Mouse (Mus musculus) cerebellum, adult 11-12 months (tissue): ENCODE measurements around the gene Zfp316.

Source experiments
- DNase-seq: peaks from one replicate; pipeline ENCODE4 v3.0.0; 2022

The Zfp316 gene

GRCm38 (mm10) chr5:143269363-143270150 lies at the start of gene Zfp316:
Zfp316 (minus strand) TSS chr5:143270022.
- peak; percentile 81 for DNase-seq

- DNase-seq = no peak
Observed at GRCm38 (mm10) chr5:143317288-143317610, 47.4 kb upstream of the Zfp316 start.

GRCm38 (mm10) chr5:143316605-143317287 lies 46.9 kb upstream of the Zfp316 start:
- DNase-seq = peak; percentile 58

GRCm38 (mm10) chr5:143315514-143315888 lies 45.7 kb upstream of the Zfp316 start:
- DNase-seq = no peak

DNA sequence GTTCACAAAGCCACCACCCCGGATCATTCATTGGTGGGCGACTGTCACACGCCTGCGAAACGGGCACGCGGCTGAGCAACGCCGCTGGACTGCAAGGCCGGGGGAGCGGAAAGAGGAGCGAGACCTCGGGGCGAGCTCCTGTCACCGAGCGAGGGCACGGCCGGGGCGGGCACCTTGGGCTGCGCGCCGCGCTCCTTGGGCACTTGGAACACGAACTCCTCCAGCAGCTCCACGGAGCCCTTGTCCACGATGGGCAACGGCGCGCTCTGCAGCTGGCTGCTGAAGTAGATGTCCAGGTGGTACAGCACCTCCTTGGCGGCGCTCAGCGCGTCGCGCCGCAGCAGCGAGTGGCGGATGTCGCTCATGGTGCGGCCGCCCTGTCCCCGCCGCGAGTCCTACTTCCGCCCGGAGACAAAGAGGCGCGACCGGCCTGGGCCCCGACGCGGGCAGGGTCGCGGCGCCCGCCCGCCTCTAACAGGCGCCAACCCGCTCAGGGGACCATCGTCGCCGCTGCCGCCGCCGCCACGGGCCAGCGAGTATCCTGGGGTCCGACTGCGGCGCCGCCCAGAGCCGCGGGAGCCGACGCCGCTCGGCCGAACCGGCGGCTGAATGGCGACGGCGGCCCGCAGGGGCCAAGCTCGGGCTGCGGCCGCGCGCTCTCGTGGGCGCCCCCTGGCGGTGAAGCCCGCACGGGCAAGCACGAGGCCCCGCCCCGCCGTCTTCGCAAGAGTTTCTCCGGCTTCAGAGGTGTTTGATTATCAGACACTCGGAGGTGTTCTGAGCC lies 45.1 kb upstream of the Zfp316 start, which contains the start of gene E130309D02Rik:
Gene E130309D02Rik (minus strand): TSS at position 631 of the 784 bp plus-strand sequence.
- DNase-seq = peak; percentile 86

DNA sequence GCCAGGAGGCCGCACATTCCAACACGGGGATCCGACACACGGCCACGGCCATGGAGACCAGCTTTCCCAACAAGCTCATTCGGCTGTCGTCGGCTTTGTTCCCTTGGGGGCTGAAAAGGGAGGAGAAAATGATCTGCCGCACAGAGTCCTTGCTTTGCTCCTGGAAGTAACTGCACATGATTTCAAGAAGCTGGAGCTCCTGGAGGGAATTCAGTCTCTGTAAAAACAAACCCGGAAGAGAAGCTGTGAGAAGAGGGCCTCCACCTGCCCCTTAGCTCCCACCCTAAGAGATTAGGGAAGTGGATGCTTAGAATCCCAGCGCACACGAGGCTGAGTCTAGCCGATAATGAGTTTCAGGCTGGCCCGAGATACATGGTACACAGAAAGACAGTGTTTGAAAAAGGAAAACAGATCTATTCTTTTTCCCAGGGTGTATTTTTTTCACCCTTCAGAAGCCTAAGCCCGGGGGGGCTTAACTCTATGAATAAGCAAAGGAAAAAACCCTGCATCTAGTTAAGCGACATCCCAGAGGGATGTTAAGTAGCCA lies 44.4 kb upstream of the Zfp316 start:
- DNase-seq = no peak

- DNase-seq = peak; percentile 82
Observed at GRCm38 (mm10) chr5:143311886-143312285, 42.1 kb upstream of the Zfp316 start.

- DNase-seq = no peak
Observed at GRCm38 (mm10) chr5:143309916-143310315, 40.1 kb upstream of the Zfp316 start.

DNA sequence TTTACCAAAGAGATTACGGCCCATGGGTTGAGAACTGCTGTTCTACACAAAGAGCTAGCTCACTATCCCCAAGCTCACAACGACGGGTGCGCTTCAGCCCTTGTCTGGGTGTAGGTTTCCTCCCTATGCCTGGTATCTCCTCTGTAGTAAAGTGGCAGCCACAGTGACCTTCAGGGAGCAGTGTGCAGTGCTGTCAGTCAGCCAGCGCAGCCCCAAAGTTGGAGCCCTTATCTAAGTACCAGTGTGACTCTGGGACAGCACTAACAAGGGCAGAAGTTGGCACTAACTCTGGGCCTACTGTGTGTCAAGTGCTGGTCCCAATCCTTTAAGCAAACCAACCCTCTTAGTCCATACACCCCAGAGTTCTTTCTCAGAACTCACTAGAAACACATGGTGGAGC lies 39.0 kb upstream of the Zfp316 start:
- no peak for DNase-seq

- DNase-seq = no peak
Observed at GRCm38 (mm10) chr5:143304251-143304650, 34.4 kb upstream of the Zfp316 start.

GRCm38 (mm10) chr5:143301296-143301695 lies 31.5 kb upstream of the Zfp316 start:
- DNase-seq = no peak

- DNase-seq = no peak
Observed at GRCm38 (mm10) chr5:143299686-143300085, 29.9 kb upstream of the Zfp316 start.

GRCm38 (mm10) chr5:143298391-143298790 lies 28.6 kb upstream of the Zfp316 start:
- DNase-seq = no peak

DNA sequence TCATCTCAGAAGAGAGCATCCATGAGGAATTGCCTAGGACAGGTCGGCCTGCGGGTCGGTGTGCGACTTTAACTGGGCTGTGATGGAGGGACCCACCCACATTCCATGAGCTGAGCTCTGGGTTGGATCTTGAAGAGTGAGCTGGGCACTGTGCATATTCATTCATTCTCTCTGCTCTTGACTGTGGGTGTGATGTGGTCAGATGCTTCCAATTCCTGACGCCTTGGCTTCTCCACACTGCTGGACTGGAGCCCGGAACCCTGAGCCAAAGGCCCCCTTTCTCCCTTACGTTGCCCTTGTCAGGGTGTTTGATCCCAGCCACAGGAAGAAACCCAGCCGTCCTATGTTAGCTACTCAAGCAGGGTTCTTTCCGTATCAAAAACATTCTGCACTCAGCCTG lies 28.2 kb upstream of the Zfp316 start:
- no peak for DNase-seq

DNA sequence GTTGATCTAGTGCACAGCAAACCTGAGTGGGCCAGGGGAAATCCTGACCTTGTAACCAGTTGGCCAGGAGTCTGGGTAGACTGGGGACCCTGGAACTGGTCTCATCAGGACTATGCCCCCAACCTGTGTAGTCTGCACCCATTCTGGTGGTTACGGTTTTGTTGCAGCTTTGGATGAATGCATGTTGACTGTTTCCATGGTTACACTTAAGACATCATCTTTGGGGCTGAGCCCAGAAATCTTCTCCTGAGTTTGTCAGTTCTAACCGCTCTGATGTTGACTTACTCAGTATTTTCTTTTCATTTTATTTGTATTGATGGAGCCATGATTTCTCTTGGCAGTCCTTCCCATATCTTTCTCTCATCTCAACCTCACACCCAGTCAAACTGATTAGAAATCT lies 25.5 kb upstream of the Zfp316 start:
- no peak for DNase-seq

- DNase-seq = no peak
Observed at GRCm38 (mm10) chr5:143294862-143295261, 25.0 kb upstream of the Zfp316 start.

GRCm38 (mm10) chr5:143293404-143293803 lies 23.6 kb upstream of the Zfp316 start, which contains the start of gene Zfp853:
Zfp853 (minus strand) TSS chr5:143293623.
- no peak for DNase-seq

DNA sequence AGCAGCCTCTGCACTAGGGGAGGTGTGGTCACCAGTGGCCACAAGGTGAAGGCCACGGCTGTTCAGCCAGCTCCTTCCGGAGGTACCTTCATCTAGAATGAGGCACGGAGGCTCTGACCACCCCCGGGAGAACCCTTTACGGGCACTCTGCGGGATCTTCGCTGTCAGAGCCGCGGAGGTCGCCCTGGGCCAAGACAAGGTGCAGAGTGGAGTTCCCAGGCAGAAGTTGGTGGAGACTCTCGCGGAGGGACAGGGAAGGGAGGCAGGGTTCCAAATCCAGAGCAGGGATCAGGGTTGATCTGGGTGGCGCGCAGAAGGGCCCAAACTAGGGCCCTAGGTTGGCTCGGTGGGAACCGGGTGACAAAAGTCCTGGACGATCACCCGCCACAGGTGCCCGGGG lies 23.1 kb upstream of the Zfp316 start:
- no peak for DNase-seq

- no peak for DNase-seq
Observed at GRCm38 (mm10) chr5:143289299-143289698, 19.5 kb upstream of the Zfp316 start.

DNA sequence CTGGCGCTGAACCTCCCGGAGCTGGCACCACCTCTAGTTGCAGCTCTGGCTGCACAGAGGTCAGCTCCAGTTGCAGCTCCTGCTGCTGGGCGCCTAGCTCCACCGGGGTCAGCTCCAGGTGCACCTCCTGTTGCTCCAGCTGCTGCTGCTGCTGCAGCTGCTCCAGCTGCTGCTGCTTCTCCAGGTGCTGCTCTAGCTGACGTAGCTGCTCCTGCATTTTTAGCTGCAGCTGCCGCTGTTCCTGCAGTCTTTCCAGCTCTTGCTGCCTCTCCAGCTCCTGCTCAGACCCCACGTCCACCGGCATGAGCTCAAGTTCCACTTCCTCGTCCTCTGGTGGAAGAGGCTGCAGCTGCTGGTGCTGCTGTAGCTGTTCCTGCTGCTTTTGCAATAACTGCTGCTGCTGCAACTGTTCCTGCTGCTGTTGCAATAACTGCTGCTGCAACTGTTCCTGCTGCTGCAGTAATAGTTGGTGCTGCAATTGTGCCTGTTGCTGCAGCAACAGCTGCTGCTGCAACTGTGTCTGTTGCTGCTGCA lies 18.6 kb upstream of the Zfp316 start:
- DNase-seq = no peak

DNA sequence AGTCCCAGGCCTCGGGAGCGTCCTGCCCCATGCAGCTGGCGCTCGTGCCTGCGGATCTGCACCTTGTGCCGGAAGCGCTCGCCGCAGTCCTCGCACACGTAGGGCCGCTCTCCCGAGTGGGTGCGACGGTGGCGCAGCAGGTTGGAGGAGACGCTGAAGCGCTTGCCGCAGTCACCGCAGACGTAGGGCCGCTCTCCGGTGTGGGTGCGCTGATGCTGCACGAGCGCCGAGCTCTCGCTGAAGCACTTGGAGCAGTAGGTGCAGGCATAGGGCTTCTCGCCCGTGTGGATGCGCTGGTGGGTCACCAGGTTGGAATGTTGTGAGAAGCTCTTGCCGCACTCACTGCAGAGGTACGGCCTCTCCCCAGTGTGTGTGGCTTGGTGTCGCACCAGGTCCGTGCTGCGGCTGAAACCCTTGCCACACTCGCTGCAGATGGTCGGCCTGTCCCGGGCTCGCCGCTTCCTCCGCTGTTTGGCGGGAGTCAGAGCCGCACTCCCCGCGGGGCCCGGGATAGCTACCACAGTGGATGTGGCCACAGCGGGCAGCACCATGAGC lies 18.0 kb upstream of the Zfp316 start:
- DNase-seq = peak; percentile 48

DNA sequence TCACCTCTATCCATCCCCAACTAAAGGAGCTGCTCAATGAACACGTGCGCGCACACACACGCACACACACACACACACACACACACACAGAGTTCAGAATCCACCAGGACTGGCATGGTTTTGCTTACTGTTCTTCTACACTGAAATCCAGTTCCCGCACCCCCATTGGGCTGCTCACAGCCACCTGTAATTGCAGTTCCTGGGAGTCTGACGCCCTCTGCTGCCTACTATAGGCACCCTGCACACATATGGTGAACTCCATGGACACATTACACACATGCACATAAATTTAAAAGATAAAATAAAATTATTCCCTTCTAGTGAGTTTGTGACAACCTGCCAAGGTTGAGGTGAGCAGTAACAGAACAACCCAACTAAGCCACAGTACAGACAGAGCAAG lies 14.9 kb upstream of the Zfp316 start:
- no peak for DNase-seq

DNA sequence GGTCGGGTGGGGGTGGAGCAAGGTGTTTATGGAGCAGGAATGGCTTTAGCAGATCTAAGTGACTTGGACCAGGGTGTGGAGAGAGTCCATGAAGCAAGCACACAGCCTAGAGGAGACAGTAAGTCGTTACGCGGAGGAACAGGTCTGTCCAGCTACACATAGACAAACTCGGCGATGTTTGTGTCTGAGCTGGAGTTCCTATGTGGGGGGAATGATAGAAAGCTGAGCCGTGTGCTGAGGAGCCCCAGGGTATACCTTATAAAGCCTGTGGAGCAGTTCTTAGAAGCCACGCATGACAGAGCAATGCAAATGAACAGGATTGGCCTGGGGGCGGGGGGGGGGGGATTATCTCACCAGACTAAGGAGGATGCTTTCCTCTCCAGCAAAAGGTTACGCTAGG lies 9.4 kb upstream of the Zfp316 start:
- no peak for DNase-seq
